Mouse (Mus musculus) cortical plate, adult 2 months (tissue): Measurements from ENCODE around the gene Gast. TPM values are rescaled to one million over a fixed set of nuclear protein-coding genes. Genes with fewer than 3 reads are reported as not detected.
A peak's percentile ranks its signal among the peaks of the same experiment; 100 is the strongest.
"Not testable (repeated sequence)": the region's sequence is repeated elsewhere in the genome, so short reads cannot be mapped to it uniquely, and the experiment has no call there.

Experiments used
- H3K27ac ChIP-seq: fragments of 200-500 bp; 2 replicates; pipeline ENCODE4 v1.5.1; 2012; ENCODE audit warnings: low read length, control low read depth, inconsistent platforms; ENCODE audit not compliant: insufficient read depth
- H3K4me1 ChIP-seq: fragments of 200-500 bp; 2 replicates; pipeline ENCODE4 v1.6.1; 2011; ENCODE audit warnings: low read length; ENCODE audit not compliant: control insufficient read depth, insufficient read depth
- H3K4me3 ChIP-seq: fragments of 200-500 bp; 2 replicates; pipeline ENCODE4 v1.5.1; 2011; ENCODE audit warnings: mild to moderate bottlenecking, low read length, control low read depth; ENCODE audit not compliant: insufficient read depth
- CTCF ChIP-seq: fragments of 200-500 bp; IDR thresholded peaks from 2 replicates; pipeline ENCODE4 v1.5.1; 2011; ENCODE audit warnings: mild to moderate bottlenecking, control low read depth, low read length; ENCODE audit not compliant: insufficient read depth; ENCODE audit errors: extremely low read depth
- POLR2A ChIP-seq: fragments of 200-500 bp; IDR thresholded peaks from 2 replicates; pipeline ENCODE4 v1.6.1; 2011; ENCODE audit warnings: mild to moderate bottlenecking, low read length, control low read depth; ENCODE audit not compliant: insufficient read depth; ENCODE audit errors: extremely low read depth
- polyA plus RNA-seq: library from polyadenylated mRNA; depleted of rRNA; stranded (reverse); fragments of >200 nt; gene quantifications from 2 replicates; pipeline ENCODE4 v1.2.3, GENCODE M21; 2012

Gene Gast
- polyA plus RNA-seq, 1 experiment: 0.33 TPM

GRCm38 (mm10) chr11:100301292-100301691, 32.9 kb upstream of the Gast start:
- no peak overlapping the region for H3K4me3 ChIP-seq
- H3K27ac ChIP-seq: no peak overlapping the region
- TF ChIP-seq POLR2A (no peak), CTCF (no peak)
- H3K4me1 ChIP-seq: no peaks in the 10 kb centered on the region

- no peak for TF ChIP-seq POLR2A
- Histone ChIP-seq H3K4me3 (no peak overlapping the region), H3K4me1 (peaks cover 3% of the 10 kb centered on the region), H3K27ac (no peak overlapping the region)
These were observed 26.3 kb upstream of the Gast start for GRCm38 (mm10) chr11:100307900-100308299.

GRCm38 (mm10) chr11:100308672-100309071, 25.5 kb upstream of the Gast start:
- H3K4me1 ChIP-seq, H3K27ac ChIP-seq, H3K4me3 ChIP-seq: not testable (repeated sequence)

GRCm38 (mm10) chr11:100311656-100312055, 22.6 kb upstream of the Gast start:
- Histone ChIP-seq H3K4me1 (peaks cover 4% of the 10 kb centered on the region), H3K4me3 (no peak overlapping the region), H3K27ac (0 out of 2 replicates have a peak overlapping the region, but pooled peaks have one; percentile 74)
- TF ChIP-seq CTCF (no peak), POLR2A (no peak)

- TF ChIP-seq CTCF: peak; percentile 21; the same call in 1 of the 2 replicates
- peak; percentile 24; the same call in 1 of the 2 replicates for TF ChIP-seq POLR2A
- Histone ChIP-seq H3K4me3 (no peak overlapping the region), H3K27ac (peak overlapping the region; percentile 79), H3K4me1 (peaks cover 4% of the 10 kb centered on the region)
These were observed 22.0 kb upstream of the Gast start for GRCm38 (mm10) chr11:100312096-100312679.

- Histone ChIP-seq H3K4me3 (no peak overlapping the region), H3K4me1 (peaks cover 4% of the 10 kb centered on the region)
- TF ChIP-seq CTCF: no peak
- TF ChIP-seq POLR2A: no peak
These were observed 20.8 kb upstream of the Gast start for GRCm38 (mm10) chr11:100313424-100313823.

GRCm38 (mm10) chr11:100315439-100315838, 18.8 kb upstream of the Gast start:
- no peak overlapping the region for H3K27ac ChIP-seq
- peaks cover 4% of the 10 kb centered on the region for H3K4me1 ChIP-seq
- H3K4me3 ChIP-seq: no peak overlapping the region
- TF ChIP-seq POLR2A: no peak
- no peak for TF ChIP-seq CTCF

More at GRCm38 (mm10) chr11:100313424-100313823, 20.8 kb upstream of the Gast start:
- H3K27ac ChIP-seq: 0 out of 2 replicates have a peak overlapping the region, but pooled peaks have one; percentile 37

GRCm38 (mm10) chr11:100317826-100318380, 16.3 kb upstream of the Gast start:
- Histone ChIP-seq H3K27ac (no peak overlapping the region), H3K4me1 (peaks cover 1% of the 10 kb centered on the region; the same call in 1 of the 2 replicates), H3K4me3 (no peak overlapping the region)
- TF ChIP-seq CTCF (no peak), POLR2A (no peak)

GRCm38 (mm10) chr11:100318529-100319451, 15.4 kb upstream of the Gast start:
- peak overlapping the region; percentile 46; the same call in 1 of the 2 replicates for H3K4me3 ChIP-seq

More at GRCm38 (mm10) chr11:100318529-100319451, 15.4 kb upstream of the Gast start:
- TF ChIP-seq POLR2A (no peak), CTCF (no peak)
- Histone ChIP-seq H3K27ac (no peak overlapping the region), H3K4me1 (no peaks in the 10 kb centered on the region)
